Mouse (Mus musculus) forebrain, embryonic 11.5 days (tissue): ENCODE data around the gene Wnt11. TPM values are rescaled to one million over a fixed set of nuclear protein-coding genes. Genes with fewer than 3 reads are reported as not detected.

ENCODE experiments used
- ATAC-seq: fragments of 200-750 bp; cut with Nextera tagmentation; replicated peaks from 2 replicates; pipeline ENCODE4 v1.8.0; 2017; ENCODE audit warnings: moderate TSS enrichment; ENCODE audit not compliant: low FRiP score
- DNase-seq: peaks from one replicate; pipeline ENCODE4 v3.0.0-alpha.2; 2017; ENCODE audit warnings: low spot score
- H3K27ac ChIP-seq: fragments of 300-500 bp; sonication (generic); 2 replicates; pipeline ENCODE4 v1.5.1; 2014; ENCODE audit warnings: low read depth, low read length
- H3K27me3 ChIP-seq: fragments of 300-500 bp; sonication (generic); 2 replicates; pipeline ENCODE4 v1.6.1; 2014; ENCODE audit warnings: mild to moderate bottlenecking, low read length, mixed read lengths; ENCODE audit not compliant: control insufficient read depth, insufficient read depth
- H3K36me3 ChIP-seq: fragments of 300-500 bp; sonication (generic); 2 replicates; pipeline ENCODE4 v1.6.1; 2014; ENCODE audit warnings: mild to moderate bottlenecking, low read length, moderate library complexity, mixed read lengths; ENCODE audit not compliant: control insufficient read depth, insufficient read depth
- H3K4me1 ChIP-seq: fragments of 300-500 bp; sonication (generic); replicated peaks from 2 replicates; pipeline ENCODE4 v1.6.1; 2014; ENCODE audit warnings: low read length, mixed read lengths; ENCODE audit not compliant: control insufficient read depth, insufficient read depth
- H3K4me2 ChIP-seq: fragments of 300-500 bp; sonication (generic); 2 replicates; pipeline ENCODE4 v1.6.1; 2014; ENCODE audit warnings: low read depth, mild to moderate bottlenecking, low read length, moderate library complexity, mixed read lengths; ENCODE audit not compliant: severe bottlenecking
- H3K4me3 ChIP-seq: fragments of 300-500 bp; sonication (generic); 2 replicates; pipeline ENCODE4 v1.5.1; 2014; ENCODE audit warnings: low read depth, low read length
- H3K9ac ChIP-seq: fragments of 300-500 bp; sonication (generic); 2 replicates; pipeline ENCODE4 v1.6.1; 2014; ENCODE audit warnings: low read length
- H3K9me3 ChIP-seq: fragments of 300-500 bp; sonication (generic); 2 replicates; pipeline ENCODE4 v1.6.1; 2016; ENCODE audit warnings: low read length, mixed read lengths; ENCODE audit not compliant: control insufficient read depth
- WGBS: fragments of 180-500 bp; shearing (Covaris S2); extraction: QIAGEN DNeasy Blood & Tissue Kit; methylation state at CpG from one replicate; pipeline ENCODE4 v1.1.7; 2014; 5-methylcytosine and 5-hydroxymethylcytosine counted together
- polyA plus RNA-seq: library from polyadenylated mRNA; unstranded; fragments of >200 nt; fragmentation: Nextera tagmentation; extraction: Ambion mirVana; gene quantifications from 2 replicates; pipeline ENCODE4 v1.2.1, GENCODE M21; 2014

Gene Wnt11
- polyA plus RNA-seq, 1 experiment from 2014 or later = 1.0 TPM

GRCm38 (mm10) chr7:98863969-98864718, 29.2 kb downstream of the Wnt11 start:
- H3K27ac ChIP-seq = no peak overlapping the region
- no peaks in the 10 kb centered on the region for H3K27me3 ChIP-seq
- ATAC-seq (no peak), DNase-seq (no peak)
- no peak overlapping the region for H3K4me2 ChIP-seq
- H3K36me3 ChIP-seq = no peaks in the 10 kb centered on the region
- 45% methylated on average over 9 of the region's 9 CpGs for WGBS
- H3K4me1 ChIP-seq = no peaks in the 10 kb centered on the region
- H3K9me3 ChIP-seq = no peaks in the 10 kb centered on the region
- H3K9ac ChIP-seq = no peak overlapping the region
- no peak overlapping the region for H3K4me3 ChIP-seq

GRCm38 (mm10) chr7:98867053-98867793, 32.3 kb downstream of the Wnt11 start:
- Histone ChIP-seq H3K9ac (no peak overlapping the region), H3K27me3 (no peaks in the 10 kb centered on the region), H3K4me1 (no peaks in the 10 kb centered on the region), H3K4me3 (no peak overlapping the region), H3K4me2 (no peak overlapping the region), H3K9me3 (no peaks in the 10 kb centered on the region), H3K36me3 (no peaks in the 10 kb centered on the region), H3K27ac (no peak overlapping the region)
- 42% methylated on average over 12 of the region's 12 CpGs for WGBS
- no peak for DNase-seq
- ATAC-seq = no peak

DNA sequence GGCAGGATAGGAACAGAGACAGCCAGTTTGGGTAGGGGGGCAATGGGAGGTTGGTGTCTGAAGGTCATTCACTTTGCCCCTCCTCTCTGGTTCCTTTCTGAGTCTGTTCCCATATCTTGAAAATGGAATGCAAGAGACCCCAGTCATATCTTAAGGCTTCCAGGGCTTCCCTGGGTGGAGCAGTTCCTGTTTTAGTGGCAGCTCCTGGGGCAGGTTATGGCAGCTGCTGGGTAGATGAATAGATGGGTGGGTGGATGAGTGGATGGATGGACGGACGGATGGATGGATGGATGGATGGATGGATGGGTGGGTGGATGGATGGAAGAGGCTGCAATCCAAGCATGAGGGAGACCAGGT, 32.9 kb downstream of the Wnt11 start:
- 96% methylated on average over 2 of the region's 2 CpGs for WGBS
- no peak for ATAC-seq
- no peak overlapping the region for H3K27ac ChIP-seq

DNA sequence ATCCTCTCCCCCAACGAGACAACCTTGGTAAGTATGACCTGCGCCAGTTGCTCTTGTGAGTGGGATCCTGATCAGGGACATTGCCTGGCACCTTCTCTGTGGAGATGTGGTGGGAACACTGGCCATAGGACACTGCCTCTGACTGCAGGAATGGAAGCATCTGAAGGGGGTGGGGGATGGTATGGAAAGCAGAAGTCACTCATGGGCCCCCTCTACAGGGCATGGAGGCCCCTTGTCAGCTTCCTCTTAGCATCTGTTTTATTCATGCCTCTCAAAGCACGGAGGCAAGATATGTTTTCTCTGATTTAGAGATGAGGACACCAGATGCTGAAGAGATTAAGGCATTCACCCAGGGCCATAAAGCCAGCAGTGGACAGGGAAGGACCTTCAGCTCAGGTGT, 34.2 kb downstream of the Wnt11 start:
- Histone ChIP-seq H3K9me3 (no peaks in the 10 kb centered on the region), H3K9ac (no peak overlapping the region), H3K27ac (no peak overlapping the region), H3K4me2 (no peak overlapping the region), H3K4me3 (no peak overlapping the region), H3K4me1 (no peaks in the 10 kb centered on the region), H3K27me3 (no peaks in the 10 kb centered on the region), H3K36me3 (no peaks in the 10 kb centered on the region)
- WGBS = 62% methylated on average over 3 of the region's 3 CpGs
- ATAC-seq (no peak), DNase-seq (no peak)

More for the DNA sequence above, 32.9 kb downstream of the Wnt11 start:
- H3K4me3 ChIP-seq = no peak overlapping the region
- no peaks in the 10 kb centered on the region for H3K4me1 ChIP-seq
- no peak overlapping the region for H3K4me2 ChIP-seq
- H3K9ac ChIP-seq = no peak overlapping the region
- H3K9me3 ChIP-seq = no peaks in the 10 kb centered on the region
- no peaks in the 10 kb centered on the region for H3K36me3 ChIP-seq
- DNase-seq = no peak
- H3K27me3 ChIP-seq = no peaks in the 10 kb centered on the region

- H3K27me3 ChIP-seq = no peaks in the 10 kb centered on the region
- H3K36me3 ChIP-seq = no peaks in the 10 kb centered on the region
- no peak for ATAC-seq
- WGBS = 30% methylated on average over 12 of the region's 12 CpGs
- H3K4me1 ChIP-seq = no peaks in the 10 kb centered on the region; the same call in 1 of the 2 replicates
- H3K4me3 ChIP-seq = no peak overlapping the region
- no peaks in the 10 kb centered on the region for H3K9me3 ChIP-seq
- no peak overlapping the region for H3K4me2 ChIP-seq
- DNase-seq = no peak
- H3K9ac ChIP-seq = no peak overlapping the region
- no peak overlapping the region for H3K27ac ChIP-seq
Measured at GRCm38 (mm10) chr7:98870791-98871190, 35.9 kb downstream of the Wnt11 start.

DNA sequence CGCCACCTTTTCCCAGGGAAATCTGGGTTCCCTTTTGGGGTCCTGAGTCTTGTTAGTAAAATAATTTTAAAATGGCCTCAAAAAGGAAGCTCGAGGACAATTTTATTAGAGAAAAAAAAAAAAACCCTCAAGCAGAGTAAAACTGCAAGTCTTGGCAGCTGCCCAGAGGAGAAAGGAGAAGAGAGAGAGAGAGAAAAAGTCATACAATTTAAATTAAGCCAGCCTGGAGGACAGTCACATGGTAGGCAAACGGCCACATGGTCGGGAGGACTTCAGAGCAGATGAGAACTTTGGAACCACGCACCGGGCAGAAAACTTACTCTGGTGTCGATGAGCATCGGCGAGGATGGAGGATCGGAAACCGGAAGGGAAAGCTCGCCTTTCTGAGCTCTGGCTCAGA, 37.0 kb downstream of the Wnt11 start:
- Histone ChIP-seq H3K9ac (no peak overlapping the region), H3K27me3 (no peaks in the 10 kb centered on the region), H3K27ac (no peak overlapping the region), H3K9me3 (no peaks in the 10 kb centered on the region), H3K4me3 (no peak overlapping the region), H3K4me1 (peaks cover 3% of the 10 kb centered on the region; the same call in 1 of the 2 replicates), H3K36me3 (no peaks in the 10 kb centered on the region), H3K4me2 (no peak overlapping the region)
- ATAC-seq = no peak
- DNase-seq = no peak
- 79% methylated on average over 12 of the region's 12 CpGs for WGBS

DNA sequence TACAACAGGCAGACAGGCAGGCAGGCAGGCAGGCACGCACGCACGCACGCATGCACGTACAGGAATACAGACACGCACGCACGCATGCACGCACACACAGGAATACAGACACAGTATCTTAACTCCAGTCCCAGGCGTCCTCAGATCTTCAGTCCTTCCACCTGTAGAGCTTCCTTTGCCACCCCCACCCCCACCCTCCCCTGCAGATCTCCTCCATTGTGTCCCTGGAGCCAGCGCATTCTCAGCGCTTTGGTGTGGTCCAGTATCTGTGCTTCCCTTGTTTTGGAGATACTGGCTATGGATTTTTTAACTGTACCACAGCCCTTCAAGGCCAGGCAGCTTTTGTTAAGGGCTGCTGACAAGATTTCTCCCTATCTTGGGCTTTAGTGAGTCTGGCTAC, 38.4 kb downstream of the Wnt11 start:
- H3K4me2 ChIP-seq = no peak overlapping the region
- no peak for DNase-seq
- H3K27me3 ChIP-seq = no peaks in the 10 kb centered on the region
- no peak overlapping the region for H3K27ac ChIP-seq
- no peak overlapping the region for H3K9ac ChIP-seq
- H3K9me3 ChIP-seq = no peaks in the 10 kb centered on the region
- no peak overlapping the region for H3K4me3 ChIP-seq
- no peaks in the 10 kb centered on the region for H3K36me3 ChIP-seq
- WGBS = 81% methylated on average over 12 of the region's 12 CpGs
- ATAC-seq = no peak
- peaks cover 4% of the 10 kb centered on the region; the same call in 1 of the 2 replicates for H3K4me1 ChIP-seq

DNA sequence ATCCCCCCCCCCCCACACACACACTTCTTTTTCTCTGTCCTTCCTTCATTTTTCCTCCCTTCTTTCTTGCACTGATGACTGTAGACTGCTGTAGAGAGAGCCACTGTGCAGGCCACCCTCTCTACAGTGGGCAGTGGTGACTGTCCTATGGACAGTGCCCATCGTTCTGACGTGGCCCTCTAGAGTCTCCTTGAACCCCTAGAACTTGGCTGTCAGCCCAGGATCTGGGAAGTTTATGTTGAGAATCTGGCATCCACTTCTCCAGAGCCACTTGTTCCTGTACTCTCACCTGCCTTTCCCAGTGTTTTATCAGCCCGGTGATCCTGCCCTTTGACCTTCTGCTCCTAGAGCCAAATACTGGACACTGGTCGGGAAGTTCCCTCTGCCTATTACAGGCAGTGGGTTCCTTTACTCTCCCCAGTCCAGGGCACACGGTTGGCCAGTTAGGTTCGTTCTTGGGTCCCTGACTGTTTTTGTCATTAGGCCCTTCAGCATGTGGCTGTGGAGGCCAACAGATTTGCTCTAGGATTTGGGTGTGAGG, 39.6 kb downstream of the Wnt11 start:
- H3K4me3 ChIP-seq = no peak overlapping the region
- H3K9me3 ChIP-seq = no peaks in the 10 kb centered on the region
- H3K4me1 ChIP-seq = peaks cover 4% of the 10 kb centered on the region; the same call in 1 of the 2 replicates
- no peak for ATAC-seq
- H3K27ac ChIP-seq = no peak overlapping the region
- H3K36me3 ChIP-seq = no peaks in the 10 kb centered on the region
- no peak for DNase-seq
- H3K27me3 ChIP-seq = no peaks in the 10 kb centered on the region
- WGBS = 67% methylated on average over 6 of the region's 6 CpGs
- no peak overlapping the region for H3K4me2 ChIP-seq
- H3K9ac ChIP-seq = no peak overlapping the region
